In genomic region chr7:89407006-89407940, GRCm38 (mm10) we compare ENCODE assay signal across 11 mouse cellular contexts. TPM values are rescaled to one million over a fixed set of nuclear protein-coding genes. Genes with fewer than 3 reads are reported as not detected.
A peak's percentile ranks its signal among the peaks of the same experiment; 100 is the strongest.
DNase-seq lines count a peak whose midpoint lies in the region; ATAC-seq and TF ChIP-seq lines count a peak whose summit lies in the region.
"Had no signal": no experiment of that assay in that cellular context is flagged by ENCODE, and none has a peak within 500 bp of the region (broad histone marks: within the 10 kb centered on the region; RNA-seq: fewer than 3 reads in every experiment).

No protein-coding gene starts in this region.

- no peaks in the 10 kb centered on the region for H3K9me3 ChIP-seq in lung, embryonic 14.5 days (ENCODE audit: low read depth, low read length)
- no peaks in the 10 kb centered on the region for H3K9me3 ChIP-seq in kidney, postnatal 0 days (replicated peaks; ENCODE audit: low read length)
- H3K9me3 ChIP-seq in stomach, embryonic 14.5 days (ENCODE audit: control insufficient read depth, low read depth, low read length): no peaks in the 10 kb centered on the region
- H3K9me3 ChIP-seq: hindbrain, embryonic 10.5 days; liver, embryonic 15.5 days had no signal

- 0 out of 2 replicates have a peak, but pooled peaks cover 6% of the 10 kb centered on the region for H3K27me3 ChIP-seq in lung, embryonic 14.5 days (ENCODE audit: insufficient read depth, low read length)
- no peaks in the 10 kb centered on the region for H3K27me3 ChIP-seq in kidney, postnatal 0 days (ENCODE audit: insufficient read depth, low read length)
- no peaks in the 10 kb centered on the region for H3K27me3 ChIP-seq in stomach, embryonic 14.5 days (ENCODE audit: control insufficient read depth, insufficient read depth, low read length)

- 78% methylated on average over 24 of the region's 24 CpGs for WGBS in lung, embryonic 14.5 days
- WGBS in kidney, postnatal 0 days: 58% methylated on average over 24 of the region's 24 CpGs
- 79% methylated on average over 24 of the region's 24 CpGs for WGBS in stomach, embryonic 14.5 days

- no peak for ATAC-seq in lung, embryonic 14.5 days (ENCODE audit: insufficient read depth)
- ATAC-seq in kidney, postnatal 0 days (replicated peaks; ENCODE audit: low FRiP score, low read depth): no peak
- no peak for ATAC-seq in stomach, embryonic 14.5 days (ENCODE audit: insufficient number of reproducible peaks, insufficient read depth, low FRiP score, low read depth)

- H3K36me3 ChIP-seq in lung, embryonic 14.5 days (ENCODE audit: insufficient read depth): peaks cover 17% of the 10 kb centered on the region; the same call in 1 of the 2 replicates
- H3K36me3 ChIP-seq in kidney, postnatal 0 days (ENCODE audit: insufficient read depth, low read length): peaks cover 20% of the 10 kb centered on the region
- peaks cover 25% of the 10 kb centered on the region; the same call in 1 of the 2 replicates for H3K36me3 ChIP-seq in stomach, embryonic 14.5 days (ENCODE audit: control insufficient read depth, insufficient read depth, low read length)

- H3K9ac ChIP-seq in lung, embryonic 14.5 days: no peak overlapping the region
- H3K9ac ChIP-seq in kidney, postnatal 0 days (ENCODE audit: low read depth, low read length): peak overlapping the region; percentile 45
- no peak overlapping the region for H3K9ac ChIP-seq in stomach, embryonic 14.5 days (replicated peaks; ENCODE audit: low read depth, low read length)
- H3K9ac ChIP-seq: liver, embryonic 15.5 days had no signal

- intact Hi-C loops in gastrocnemius, adult 2 months (cut with DNase I): no loop called here
- intact Hi-C loops in gastrocnemius, postnatal 36 days (cut with DNase I): no loop called here

- TF ChIP-seq CTCF in gastrocnemius, adult 2 months (IDR thresholded peaks at IDR 0.05): no peak
- no peak for TF ChIP-seq CTCF in lung, embryonic 14.5 days (IDR thresholded peaks at IDR 0.05; ENCODE audit: low read depth)
- TF ChIP-seq CTCF in kidney, postnatal 0 days (IDR thresholded peaks at IDR 0.05; ENCODE audit: low read depth): no peak

- H3K4me1 ChIP-seq in lung, embryonic 14.5 days (ENCODE audit: insufficient read depth): 0 out of 2 replicates have a peak, but pooled peaks cover 7% of the 10 kb centered on the region
- peaks cover 49% of the 10 kb centered on the region for H3K4me1 ChIP-seq in kidney, postnatal 0 days (replicated peaks; ENCODE audit: insufficient read depth, low read length)
- H3K4me1 ChIP-seq in stomach, embryonic 14.5 days (ENCODE audit: control insufficient read depth, insufficient read depth, low read length): peaks cover 55% of the 10 kb centered on the region

- H3K4me3 ChIP-seq in gastrocnemius, adult 2 months: peak overlapping the region; percentile 94
- H3K4me3 ChIP-seq in lung, embryonic 14.5 days (ENCODE audit: low read depth, low read length): 0 out of 2 replicates have a peak overlapping the region, but pooled peaks have one; percentile 67
- peak overlapping the region; percentile 95 for H3K4me3 ChIP-seq in kidney, postnatal 0 days (replicated peaks; ENCODE audit: low read depth, low read length)
- peak overlapping the region; percentile 91; the same call in 1 of the 2 replicates for H3K4me3 ChIP-seq in stomach, embryonic 14.5 days (ENCODE audit: low read depth, low read length)
- H3K4me3 ChIP-seq: hindbrain, embryonic 10.5 days; liver, embryonic 15.5 days had no signal

- peak overlapping the region; percentile 90 for H3K4me2 ChIP-seq in lung, embryonic 14.5 days
- peak overlapping the region; percentile 82 for H3K4me2 ChIP-seq in kidney, postnatal 0 days (ENCODE audit: low read length)
- H3K4me2 ChIP-seq in stomach, embryonic 14.5 days (replicated peaks; ENCODE audit: low read depth, low read length): peak overlapping the region; percentile 92; the same call in 1 of the 2 replicates
- H3K4me2 ChIP-seq: liver, embryonic 15.5 days had no signal

- peak overlapping the region; percentile 97 for H3K27ac ChIP-seq in gastrocnemius, adult 2 months
- no peak overlapping the region for H3K27ac ChIP-seq in lung, embryonic 14.5 days (ENCODE audit: low read depth)
- peak overlapping the region; percentile 75 for H3K27ac ChIP-seq in kidney, postnatal 0 days
- peak overlapping the region; percentile 16; the same call in 1 of the 2 replicates for H3K27ac ChIP-seq in stomach, embryonic 14.5 days (ENCODE audit: low read length)
- H3K27ac ChIP-seq: hindbrain, embryonic 10.5 days; liver, embryonic 15.5 days had no signal

- DNase-seq in gastrocnemius, adult 2 months: peak; percentile 26
- DNase-seq in gastrocnemius, postnatal 36 days: no peak
- peak; percentile 38 for DNase-seq in lung, embryonic 14.5 days
- DNase-seq in lung, postnatal 25 days (ENCODE audit: low spot score): no peak
- peak; percentile 32 for DNase-seq in kidney, postnatal 0 days (ENCODE audit: low spot score)
- DNase-seq in right cerebral cortex, postnatal 25 days: no peak
- DNase-seq in cerebellum, postnatal 4 days (ENCODE audit: low spot score in 2 of 2): no peak
- DNase-seq: layer of hippocampus, adult 9-11 months had no signal

RNA-seq across cellular contexts. Expression of gene Fzd4, which starts 3.1 kb away (rescaled TPM):
- total RNA-seq in gastrocnemius, adult 2 months (2021): 10 to 100 TPM; 30.6 to 32.4 TPM
- total RNA-seq in gastrocnemius, postnatal 36 days (2021): 10 to 100 TPM; 15.1 to 38.5 TPM
- polyA plus RNA-seq in lung, embryonic 14.5 days (2014; fragmentation: Nextera tagmentation; extraction: Ambion mirVana): 17.1 and 17.3 TPM in 2 replicates
- polyA plus RNA-seq in kidney, postnatal 0 days (2015; fragmentation: Nextera tagmentation; extraction: Ambion mirVana): 29.6 and 30.9 TPM in 2 replicates
- 24.2 and 24.8 TPM in 2 replicates for polyA plus RNA-seq in stomach, embryonic 14.5 days (2014; fragmentation: Nextera tagmentation; extraction: Ambion mirVana)

RNA-seq across cellular contexts. Expression of gene Tmem135, which starts 3.3 kb away (rescaled TPM):
- 10 to 100 TPM; 13.2 to 19.6 TPM for total RNA-seq in gastrocnemius, adult 2 months (2021)
- total RNA-seq in gastrocnemius, postnatal 36 days (2021): 10 to 100 TPM; 15.5 to 18.3 TPM
- 22.6 and 22.9 TPM in 2 replicates for polyA plus RNA-seq in lung, embryonic 14.5 days (2014; fragmentation: Nextera tagmentation; extraction: Ambion mirVana)
- 41.6 and 45.5 TPM in 2 replicates for polyA plus RNA-seq in kidney, postnatal 0 days (2015; fragmentation: Nextera tagmentation; extraction: Ambion mirVana)
- 33.5 and 35.7 TPM in 2 replicates for polyA plus RNA-seq in stomach, embryonic 14.5 days (2014; fragmentation: Nextera tagmentation; extraction: Ambion mirVana)

Comparison
In these comparisons a context has a peak if more than half of its experiments do, and no peak if none do; other contexts are left out.
1. DNase-seq: peak in gastrocnemius, adult 2 months (single experiment), lung, embryonic 14.5 days (single experiment) and kidney, postnatal 0 days (single experiment); none in gastrocnemius, postnatal 36 days (0 of 2), lung, postnatal 25 days (single experiment), right cerebral cortex, postnatal 25 days (single experiment) and cerebellum, postnatal 4 days (0 of 2).
2. Peak in every context shown above with its lines, with median percentiles within 50 percentile points of each other: H3K4me3 ChIP-seq and H3K4me2 ChIP-seq.